Mouse (Mus musculus): ENCODE data around the gene Slc39a3. TPM values are rescaled to one million over a fixed set of nuclear protein-coding genes. Genes with fewer than 3 reads are reported as not detected.
A peak's percentile ranks its signal among the peaks of the same experiment; 100 is the strongest.
"Not testable (repeated sequence)": the region's sequence is repeated elsewhere in the genome, so short reads cannot be mapped to it uniquely, and the experiment has no call there.

Gene Slc39a3
- polyA plus RNA-seq, 1 experiment from 2014 or later: 9.2 TPM

DNA sequence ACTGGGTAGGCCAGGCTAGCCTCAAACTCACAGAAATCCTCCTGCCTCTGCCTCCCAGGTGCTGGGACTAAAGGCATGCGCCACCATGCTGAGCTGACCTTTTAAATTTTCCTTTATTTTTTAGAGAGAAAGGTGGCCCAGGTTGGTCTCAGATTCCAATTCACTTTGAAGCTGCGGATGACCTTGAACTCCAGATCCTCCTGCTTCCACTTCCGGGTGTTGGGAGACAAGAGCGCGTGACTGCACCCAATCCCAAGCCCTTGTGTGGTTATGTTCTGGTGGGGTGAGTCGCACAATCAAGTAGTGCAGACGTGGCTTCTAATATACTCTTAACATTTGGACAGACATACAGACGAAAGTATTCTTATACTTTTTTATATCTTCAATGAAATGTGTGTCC is 40.7 kb downstream of the Slc39a3 start:
- Histone ChIP-seq H3K4me3 (ENCODE audit: low read depth, low read length) (no peak overlapping the region), H3K27me3 (ENCODE audit: control insufficient read depth, insufficient read depth, low read length) (peaks cover 3% of the 10 kb centered on the region; the same call in 1 of the 2 replicates), H3K36me3 (ENCODE audit: control insufficient read depth, insufficient read depth, low read length) (no peaks in the 10 kb centered on the region), H3K4me2 (replicated peaks; ENCODE audit: low read depth, low read length) (no peak overlapping the region), H3K27ac (ENCODE audit: low read depth, low read length) (no peak overlapping the region), H3K4me1 (replicated peaks; ENCODE audit: control insufficient read depth, insufficient read depth, low read length) (no peaks in the 10 kb centered on the region; the same call in none of the 2 replicates), H3K9ac (ENCODE audit: low read depth, low read length) (no peak overlapping the region), H3K9me3 (ENCODE audit: control insufficient read depth, low read length) (no peaks in the 10 kb centered on the region)
- 93% methylated on average over 8 of the region's 8 CpGs for WGBS
- no peak for ATAC-seq (ENCODE audit: low FRiP score)
- DNase-seq (ENCODE audit: low spot score): no peak

- Histone ChIP-seq H3K27ac (ENCODE audit: low read depth, low read length) (no peak overlapping the region), H3K36me3 (ENCODE audit: control insufficient read depth, insufficient read depth, low read length) (no peaks in the 10 kb centered on the region), H3K4me3 (ENCODE audit: low read depth, low read length) (no peak overlapping the region), H3K4me1 (replicated peaks; ENCODE audit: control insufficient read depth, insufficient read depth, low read length) (no peaks in the 10 kb centered on the region; the same call in none of the 2 replicates), H3K4me2 (replicated peaks; ENCODE audit: low read depth, low read length) (no peak overlapping the region; the same call in 1 of the 2 replicates), H3K9me3 (ENCODE audit: control insufficient read depth, low read length) (no peaks in the 10 kb centered on the region), H3K9ac (ENCODE audit: low read depth, low read length) (no peak overlapping the region), H3K27me3 (ENCODE audit: control insufficient read depth, insufficient read depth, low read length) (peaks cover 3% of the 10 kb centered on the region; the same call in 1 of the 2 replicates)
- WGBS: 10% methylated on average over 21 of the region's 21 CpGs
- ATAC-seq (ENCODE audit: low FRiP score): peak; percentile 47; the same call in 1 of the 2 replicates
- peak; percentile 87 for DNase-seq (ENCODE audit: low spot score)
These were observed 42.1 kb downstream of the Slc39a3 start for GRCm38 (mm10) chr10:80995091-80995632.

- DNase-seq (ENCODE audit: low spot score): no peak
- H3K36me3 ChIP-seq (ENCODE audit: control insufficient read depth, insufficient read depth, low read length): no peaks in the 10 kb centered on the region
- H3K4me2 ChIP-seq (replicated peaks; ENCODE audit: low read depth, low read length): no peak overlapping the region; the same call in 1 of the 2 replicates
- H3K4me3 ChIP-seq (ENCODE audit: low read depth, low read length): no peak overlapping the region
- H3K4me1 ChIP-seq (replicated peaks; ENCODE audit: control insufficient read depth, insufficient read depth, low read length): no peaks in the 10 kb centered on the region; the same call in none of the 2 replicates
- no peaks in the 10 kb centered on the region for H3K9me3 ChIP-seq (ENCODE audit: control insufficient read depth, low read length)
- no peak overlapping the region for H3K9ac ChIP-seq (ENCODE audit: low read depth, low read length)
- no peak overlapping the region for H3K27ac ChIP-seq (ENCODE audit: low read depth, low read length)
- 59% methylated on average over 4 of the region's 4 CpGs for WGBS
- ATAC-seq (ENCODE audit: low FRiP score): no peak
- H3K27me3 ChIP-seq (ENCODE audit: control insufficient read depth, insufficient read depth, low read length): peaks cover 3% of the 10 kb centered on the region; the same call in 1 of the 2 replicates
These were observed 42.6 kb downstream of the Slc39a3 start for GRCm38 (mm10) chr10:80994621-80995020.

DNA sequence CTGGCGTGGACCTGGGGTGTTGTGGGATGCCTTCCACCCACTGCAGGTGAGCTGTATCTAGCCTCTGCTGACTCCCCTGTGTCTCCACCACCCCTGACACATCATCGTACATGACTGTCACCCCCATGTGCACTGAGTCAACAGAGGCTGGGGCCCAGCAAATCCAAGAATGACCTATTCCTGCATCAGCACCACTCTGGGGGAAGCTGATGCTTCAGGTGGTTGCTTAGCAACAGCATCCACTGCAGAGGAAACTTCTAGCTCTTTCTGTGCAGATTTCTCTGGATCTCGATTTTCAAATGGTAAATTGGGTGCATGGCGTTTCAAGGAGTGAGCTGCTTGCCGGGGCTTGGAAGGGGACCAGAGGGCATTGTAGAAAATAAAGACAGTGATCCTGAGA is 44.0 kb downstream of the Slc39a3 start:
- no peaks in the 10 kb centered on the region for H3K9me3 ChIP-seq (ENCODE audit: control insufficient read depth, low read length)
- no peaks in the 10 kb centered on the region; the same call in 1 of the 2 replicates for H3K4me1 ChIP-seq (replicated peaks; ENCODE audit: control insufficient read depth, insufficient read depth, low read length)
- peaks cover 1% of the 10 kb centered on the region; the same call in 1 of the 2 replicates for H3K27me3 ChIP-seq (ENCODE audit: control insufficient read depth, insufficient read depth, low read length)
- 69% methylated on average over 5 of the region's 5 CpGs for WGBS
- no peak for ATAC-seq (ENCODE audit: low FRiP score)
- DNase-seq (ENCODE audit: low spot score): no peak
- no peak overlapping the region for H3K27ac ChIP-seq (ENCODE audit: low read depth, low read length)
- no peaks in the 10 kb centered on the region for H3K36me3 ChIP-seq (ENCODE audit: control insufficient read depth, insufficient read depth, low read length)
- no peak overlapping the region for H3K4me3 ChIP-seq (ENCODE audit: low read depth, low read length)
- no peak overlapping the region for H3K9ac ChIP-seq (ENCODE audit: low read depth, low read length)
- no peak overlapping the region for H3K4me2 ChIP-seq (replicated peaks; ENCODE audit: low read depth, low read length)

DNA sequence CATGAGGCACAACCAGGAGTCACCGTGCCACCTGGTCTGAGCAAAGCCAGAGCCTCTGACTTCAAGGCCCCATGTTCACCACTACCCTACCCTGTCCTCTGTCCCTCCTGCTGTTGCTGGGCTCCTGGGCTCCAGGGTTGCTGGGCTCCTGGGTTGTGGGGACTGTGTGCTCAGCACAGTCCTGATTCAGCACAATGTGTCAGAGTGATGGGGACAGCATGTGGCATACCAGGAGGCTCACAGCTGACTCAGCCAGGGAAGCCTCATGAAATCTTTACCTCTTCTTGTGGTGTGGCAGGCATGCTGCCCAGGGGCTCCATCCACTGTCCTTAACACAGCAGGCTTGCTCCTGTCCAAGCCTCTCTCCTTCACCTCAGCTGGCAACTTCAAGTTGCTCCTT is 45.3 kb downstream of the Slc39a3 start:
- WGBS: 69% methylated on average over 1 of the region's 1 CpGs

DNA sequence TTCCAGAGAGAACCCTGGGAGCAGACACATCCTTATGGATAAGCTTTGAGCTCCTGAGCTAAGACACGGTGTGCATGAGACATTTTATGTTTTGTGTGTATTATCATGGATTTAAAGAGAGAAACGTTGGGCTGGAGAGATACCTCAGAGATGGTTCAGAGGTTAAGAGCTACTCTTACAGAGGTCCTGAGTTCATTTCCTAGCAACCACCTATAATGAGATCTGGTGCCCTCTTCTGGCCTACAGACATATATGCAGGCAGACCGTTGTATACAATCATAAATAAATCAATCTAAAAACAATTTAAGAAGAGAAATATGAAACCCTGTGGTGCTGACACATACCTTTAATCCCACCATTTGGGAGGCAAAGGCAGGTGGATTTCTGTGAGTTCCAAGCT is 46.2 kb downstream of the Slc39a3 start:
- Histone ChIP-seq H3K4me3 (ENCODE audit: low read depth, low read length) (no peak overlapping the region), H3K9ac (ENCODE audit: low read depth, low read length) (no peak overlapping the region), H3K4me1 (replicated peaks; ENCODE audit: control insufficient read depth, insufficient read depth, low read length) (no peaks in the 10 kb centered on the region), H3K9me3 (ENCODE audit: control insufficient read depth, low read length) (no peaks in the 10 kb centered on the region), H3K4me2 (replicated peaks; ENCODE audit: low read depth, low read length) (no peak overlapping the region), H3K27me3 (ENCODE audit: control insufficient read depth, insufficient read depth, low read length) (peaks cover 14% of the 10 kb centered on the region), H3K27ac (ENCODE audit: low read depth, low read length) (no peak overlapping the region), H3K36me3 (ENCODE audit: control insufficient read depth, insufficient read depth, low read length) (no peaks in the 10 kb centered on the region)
- DNase-seq (ENCODE audit: low spot score): peak; percentile 28
- WGBS: 13% methylated on average over 3 of the region's 3 CpGs
- no peak for ATAC-seq (ENCODE audit: low FRiP score)

More for the DNA sequence above, 45.3 kb downstream of the Slc39a3 start:
- Histone ChIP-seq H3K27ac (ENCODE audit: low read depth, low read length) (no peak overlapping the region), H3K36me3 (ENCODE audit: control insufficient read depth, insufficient read depth, low read length) (no peaks in the 10 kb centered on the region), H3K27me3 (ENCODE audit: control insufficient read depth, insufficient read depth, low read length) (peaks cover 6% of the 10 kb centered on the region; the same call in 1 of the 2 replicates), H3K4me2 (replicated peaks; ENCODE audit: low read depth, low read length) (no peak overlapping the region), H3K9ac (ENCODE audit: low read depth, low read length) (no peak overlapping the region), H3K4me1 (replicated peaks; ENCODE audit: control insufficient read depth, insufficient read depth, low read length) (no peaks in the 10 kb centered on the region), H3K4me3 (ENCODE audit: low read depth, low read length) (no peak overlapping the region), H3K9me3 (ENCODE audit: control insufficient read depth, low read length) (no peaks in the 10 kb centered on the region)
- ATAC-seq (ENCODE audit: low FRiP score) (no peak), DNase-seq (ENCODE audit: low spot score) (no peak)

GRCm38 (mm10) chr10:80990406-80990805 is 46.8 kb downstream of the Slc39a3 start:
- Histone ChIP-seq H3K36me3 (ENCODE audit: control insufficient read depth, insufficient read depth, low read length) (no peaks in the 10 kb centered on the region), H3K27ac (ENCODE audit: low read depth, low read length) (no peak overlapping the region), H3K27me3 (ENCODE audit: control insufficient read depth, insufficient read depth, low read length) (peaks cover 20% of the 10 kb centered on the region), H3K4me3 (ENCODE audit: low read depth, low read length) (no peak overlapping the region), H3K9ac (ENCODE audit: low read depth, low read length) (no peak overlapping the region), H3K4me2 (replicated peaks; ENCODE audit: low read depth, low read length) (no peak overlapping the region), H3K9me3 (ENCODE audit: control insufficient read depth, low read length) (no peaks in the 10 kb centered on the region), H3K4me1 (replicated peaks; ENCODE audit: control insufficient read depth, insufficient read depth, low read length) (peaks cover 4% of the 10 kb centered on the region; the same call in 1 of the 2 replicates)
- 70% methylated on average over 7 of the region's 7 CpGs for WGBS
- no peak for ATAC-seq (ENCODE audit: low FRiP score)
- DNase-seq (ENCODE audit: low spot score): no peak

DNA sequence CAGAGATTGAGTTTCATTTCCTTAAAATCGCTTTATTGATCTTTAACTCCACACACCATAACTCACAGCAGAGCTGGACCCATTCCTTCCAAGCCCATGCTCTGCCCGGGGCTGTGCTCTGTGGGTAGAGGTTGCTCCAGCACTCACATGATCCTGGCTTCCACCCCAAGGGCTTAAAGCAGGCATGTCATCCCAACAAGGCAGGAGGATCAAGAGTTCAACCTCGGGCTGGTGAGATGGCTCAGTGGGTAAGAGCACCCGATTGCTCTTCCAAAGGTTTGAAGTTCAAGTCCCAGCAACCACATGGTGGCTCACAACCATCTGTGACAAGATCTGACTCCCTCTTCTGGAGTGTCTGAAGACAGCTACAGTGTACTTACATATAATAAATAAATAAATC is 47.4 kb downstream of the Slc39a3 start:
- WGBS: 67% methylated on average over 4 of the region's 4 CpGs
- not testable (repeated sequence) for H3K4me2 ChIP-seq (replicated peaks; ENCODE audit: low read depth, low read length); H3K9ac ChIP-seq (ENCODE audit: low read depth, low read length); DNase-seq (ENCODE audit: low spot score); H3K27ac ChIP-seq (ENCODE audit: low read depth, low read length); H3K9me3 ChIP-seq (ENCODE audit: control insufficient read depth, low read length); H3K4me1 ChIP-seq (replicated peaks; ENCODE audit: control insufficient read depth, insufficient read depth, low read length); ATAC-seq (ENCODE audit: low FRiP score); H3K36me3 ChIP-seq (ENCODE audit: control insufficient read depth, insufficient read depth, low read length); H3K4me3 ChIP-seq (ENCODE audit: low read depth, low read length)
- H3K27me3 ChIP-seq (ENCODE audit: control insufficient read depth, insufficient read depth, low read length): peaks cover 24% of the 10 kb centered on the region

DNA sequence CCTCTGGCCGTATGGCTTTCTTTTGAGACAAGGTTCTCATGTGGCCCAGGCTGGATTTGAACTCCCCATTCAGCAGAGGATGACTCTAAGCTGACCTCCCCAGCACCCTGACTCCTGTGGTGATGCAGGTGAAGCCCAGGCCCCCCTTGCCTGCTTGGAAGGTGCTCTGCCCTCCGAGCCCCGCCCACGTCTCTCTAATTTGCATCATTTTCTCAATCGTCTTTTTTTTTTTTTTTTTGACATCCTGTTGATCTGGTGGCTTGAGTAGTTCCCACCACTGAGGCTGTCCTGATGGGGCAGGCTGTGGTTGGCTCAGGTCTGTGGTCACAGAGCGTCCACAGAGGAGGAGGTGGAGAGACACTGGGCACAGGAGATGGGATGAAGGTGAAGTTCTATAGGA is 47.8 kb downstream of the Slc39a3 start:
- no peak for ATAC-seq (ENCODE audit: low FRiP score)
- WGBS: 72% methylated on average over 6 of the region's 6 CpGs
- peaks cover 27% of the 10 kb centered on the region for H3K27me3 ChIP-seq (ENCODE audit: control insufficient read depth, insufficient read depth, low read length)

More for the DNA sequence above, 47.8 kb downstream of the Slc39a3 start:
- no peak for DNase-seq (ENCODE audit: low spot score)
- Histone ChIP-seq H3K9ac (ENCODE audit: low read depth, low read length) (no peak overlapping the region), H3K4me1 (replicated peaks; ENCODE audit: control insufficient read depth, insufficient read depth, low read length) (peaks cover 5% of the 10 kb centered on the region; the same call in 1 of the 2 replicates), H3K4me3 (ENCODE audit: low read depth, low read length) (no peak overlapping the region), H3K27ac (ENCODE audit: low read depth, low read length) (no peak overlapping the region), H3K36me3 (ENCODE audit: control insufficient read depth, insufficient read depth, low read length) (no peaks in the 10 kb centered on the region), H3K9me3 (ENCODE audit: control insufficient read depth, low read length) (no peaks in the 10 kb centered on the region), H3K4me2 (replicated peaks; ENCODE audit: low read depth, low read length) (no peak overlapping the region)

Measured in hindbrain, embryonic 11.5 days (tissue).